Comparison of ENCODE assay signal across 21 mouse cellular contexts in the genomic region with DNA sequence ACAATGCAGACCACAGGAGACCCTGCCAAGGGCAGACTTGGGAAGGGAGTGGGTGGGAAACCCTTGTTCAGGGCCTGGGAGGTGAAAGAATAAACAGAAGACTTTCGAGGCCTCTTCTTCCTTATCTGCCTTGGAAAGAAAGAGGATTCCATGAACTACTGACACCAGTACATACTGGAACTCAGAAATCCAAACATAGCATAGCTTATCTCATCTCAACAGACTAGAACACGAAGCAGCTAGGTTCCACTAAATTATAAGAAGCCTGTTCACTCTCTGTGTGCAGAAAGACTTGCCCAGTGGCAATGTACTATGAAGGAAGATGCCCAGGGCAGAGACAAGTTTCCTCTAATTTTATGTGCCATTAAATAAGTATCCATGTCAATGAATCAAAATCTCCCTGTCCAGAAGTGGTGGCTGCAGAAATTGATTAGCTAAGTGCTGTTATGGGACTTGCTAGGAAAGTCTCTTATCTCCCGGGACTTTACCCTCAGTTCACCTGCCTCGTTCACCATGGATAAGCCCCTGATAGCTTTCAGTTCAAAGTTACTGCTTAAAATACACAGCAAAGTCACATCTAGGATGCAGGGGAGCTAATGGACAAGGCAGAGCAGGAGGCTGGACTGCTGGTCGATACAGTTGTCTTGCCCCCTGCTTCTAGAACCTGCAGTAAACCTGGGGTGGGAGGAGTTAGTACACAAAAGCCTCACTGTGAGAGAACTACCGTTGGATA. TPM values are rescaled to one million over a fixed set of nuclear protein-coding genes. Genes with fewer than 3 reads are reported as not detected.
DNase-seq lines count a peak whose midpoint lies in the region; ATAC-seq and TF ChIP-seq lines count a peak whose summit lies in the region.
"Had no signal": no experiment of that assay in that cellular context is flagged by ENCODE, and none has a peak within 500 bp of the region (broad histone marks: within the 10 kb centered on the region; RNA-seq: fewer than 3 reads in every experiment).

No protein-coding gene starts in this region.

- TF ChIP-seq EP300 in liver, postnatal 0 days (IDR thresholded peaks at IDR 0.05; ENCODE audit: low read depth) = no peak

- no peak for ATAC-seq in lung, embryonic 14.5 days (ENCODE audit: insufficient read depth)
- ATAC-seq in intestine, postnatal 0 days = peak; percentile 76
- 0 out of 2 replicates have a peak, but pooled peaks have one; percentile 29 for ATAC-seq in liver, postnatal 0 days
- ATAC-seq in erythroid progenitor cell, adult 5-6 weeks (replicated peaks; ENCODE audit: low FRiP score, poor library complexity, severe bottlenecking) = no peak
- ATAC-seq in forebrain, embryonic 15.5 days (replicated peaks) = no peak
- ATAC-seq: Patski had no signal

- 18% methylated on average over 6 of the region's 6 CpGs for WGBS in lung, embryonic 14.5 days
- 17% methylated on average over 6 of the region's 6 CpGs for WGBS in intestine, postnatal 0 days
- WGBS in liver, postnatal 0 days (ENCODE audit: insufficient replicate concordance) = 41% methylated on average over 6 of the region's 6 CpGs
- WGBS in forebrain, embryonic 15.5 days = 60% methylated on average over 6 of the region's 6 CpGs

- no peak overlapping the region for H3K4me3 ChIP-seq in lung, embryonic 14.5 days (ENCODE audit: low read depth, low read length)
- H3K4me3 ChIP-seq in intestine, postnatal 0 days (ENCODE audit: low read depth, low read length) = no peak overlapping the region
- no peak overlapping the region for H3K4me3 ChIP-seq in liver, postnatal 0 days (ENCODE audit: low read depth, low read length)
- no peak overlapping the region for H3K4me3 ChIP-seq in forebrain, embryonic 15.5 days
- H3K4me3 ChIP-seq: embryonic facial prominence, embryonic 15.5 days; gastrocnemius, adult 2 months; heart, embryonic 15.5 days; hindbrain, embryonic 13.5 days; midbrain, embryonic 10.5 days had no signal

- no peak for TF ChIP-seq CTCF in lung, embryonic 14.5 days (IDR thresholded peaks at IDR 0.05; ENCODE audit: low read depth)
- TF ChIP-seq CTCF in intestine, postnatal 0 days (IDR thresholded peaks at IDR 0.05; ENCODE audit: low read depth) = no peak
- TF ChIP-seq CTCF in liver, postnatal 0 days (IDR thresholded peaks at IDR 0.05; ENCODE audit: low read depth) = no peak

- H3K27me3 ChIP-seq in lung, embryonic 14.5 days (ENCODE audit: insufficient read depth, low read length) = no peaks in the 10 kb centered on the region
- H3K27me3 ChIP-seq in intestine, postnatal 0 days (replicated peaks; ENCODE audit: control insufficient read depth, insufficient read depth, low read length) = no peaks in the 10 kb centered on the region
- no peaks in the 10 kb centered on the region for H3K27me3 ChIP-seq in liver, postnatal 0 days (ENCODE audit: insufficient read depth, low read length)
- H3K27me3 ChIP-seq in forebrain, embryonic 15.5 days = no peaks in the 10 kb centered on the region
- H3K27me3 ChIP-seq: embryonic facial prominence, embryonic 15.5 days; heart, embryonic 15.5 days; hindbrain, embryonic 13.5 days had no signal

- H3K4me2 ChIP-seq in lung, embryonic 14.5 days = no peak overlapping the region
- peak overlapping the region; percentile 30; the same call in 1 of the 2 replicates for H3K4me2 ChIP-seq in intestine, postnatal 0 days (replicated peaks; ENCODE audit: low read depth)
- H3K4me2 ChIP-seq in liver, postnatal 0 days (ENCODE audit: low read depth, low read length) = peak overlapping the region; percentile 4; the same call in 1 of the 2 replicates
- no peak overlapping the region for H3K4me2 ChIP-seq in forebrain, embryonic 15.5 days (replicated peaks)
- H3K4me2 ChIP-seq: embryonic facial prominence, embryonic 15.5 days; heart, embryonic 15.5 days; hindbrain, embryonic 13.5 days had no signal

- H3K36me3 ChIP-seq in lung, embryonic 14.5 days (ENCODE audit: insufficient read depth) = no peaks in the 10 kb centered on the region
- H3K36me3 ChIP-seq in intestine, postnatal 0 days (ENCODE audit: control insufficient read depth, insufficient read depth) = no peaks in the 10 kb centered on the region
- no peaks in the 10 kb centered on the region for H3K36me3 ChIP-seq in liver, postnatal 0 days (replicated peaks; ENCODE audit: insufficient read depth, low read length)
- H3K36me3 ChIP-seq in forebrain, embryonic 15.5 days = no peaks in the 10 kb centered on the region
- H3K36me3 ChIP-seq: embryonic facial prominence, embryonic 15.5 days; heart, embryonic 15.5 days; hindbrain, embryonic 13.5 days; midbrain, embryonic 10.5 days had no signal

- H3K9ac ChIP-seq in lung, embryonic 14.5 days = no peak overlapping the region
- H3K9ac ChIP-seq in intestine, postnatal 0 days (ENCODE audit: low read depth, low read length) = no peak overlapping the region
- H3K9ac ChIP-seq in liver, postnatal 0 days (replicated peaks) = no peak overlapping the region
- no peak overlapping the region for H3K9ac ChIP-seq in forebrain, embryonic 15.5 days (replicated peaks)
- H3K9ac ChIP-seq: embryonic facial prominence, embryonic 15.5 days; heart, embryonic 15.5 days; hindbrain, embryonic 13.5 days had no signal

- H3K4me1 ChIP-seq in lung, embryonic 14.5 days (ENCODE audit: insufficient read depth) = peaks cover under 1% of the 10 kb centered on the region; the same call in 1 of the 2 replicates
- peaks cover 11% of the 10 kb centered on the region; the same call in 1 of the 2 replicates for H3K4me1 ChIP-seq in intestine, postnatal 0 days (replicated peaks; ENCODE audit: control insufficient read depth, insufficient read depth, low read length)
- peaks cover 15% of the 10 kb centered on the region; the same call in 1 of the 2 replicates for H3K4me1 ChIP-seq in liver, postnatal 0 days (ENCODE audit: insufficient read depth)
- H3K4me1 ChIP-seq in forebrain, embryonic 15.5 days = no peaks in the 10 kb centered on the region
- H3K4me1 ChIP-seq: embryonic facial prominence, embryonic 15.5 days; hindbrain, embryonic 13.5 days; midbrain, embryonic 10.5 days had no signal

- H3K27ac ChIP-seq in lung, embryonic 14.5 days (ENCODE audit: low read depth) = no peak overlapping the region
- H3K27ac ChIP-seq in intestine, postnatal 0 days (ENCODE audit: low read depth, low read length) = peak overlapping the region; percentile 50
- H3K27ac ChIP-seq in liver, postnatal 0 days (ENCODE audit: low read depth) = peak overlapping the region; percentile 29; the same call in 1 of the 2 replicates
- no peak overlapping the region for H3K27ac ChIP-seq in forebrain, embryonic 15.5 days (replicated peaks)
- H3K27ac ChIP-seq: embryonic facial prominence, embryonic 15.5 days; gastrocnemius, adult 2 months; heart, embryonic 15.5 days; hindbrain, embryonic 13.5 days; macrophage; midbrain, embryonic 10.5 days had no signal

- DNase-seq in lung, embryonic 14.5 days = peak; percentile 34
- DNase-seq in lung, postnatal 14 days = no peak
- no peak for DNase-seq in liver, postnatal 0 days
- no peak for DNase-seq in embryo, embryonic 10 days (ENCODE audit: low spot score)
- DNase-seq: adrenal gland, postnatal 36 days; cerebellum, adult 11-12 months; cerebellum, postnatal 14 days; gastrocnemius, adult 2 months; heart, postnatal 36 days; kidney, adult 9 months; kidney, postnatal 14 days had no signal

- no peaks in the 10 kb centered on the region for H3K9me3 ChIP-seq in lung, embryonic 14.5 days (ENCODE audit: low read depth, low read length)
- no peaks in the 10 kb centered on the region for H3K9me3 ChIP-seq in intestine, postnatal 0 days (ENCODE audit: control insufficient read depth)
- H3K9me3 ChIP-seq in liver, postnatal 0 days (ENCODE audit: low read length) = no peaks in the 10 kb centered on the region
- no peaks in the 10 kb centered on the region for H3K9me3 ChIP-seq in forebrain, embryonic 15.5 days
- H3K9me3 ChIP-seq: embryonic facial prominence, embryonic 15.5 days; heart, embryonic 15.5 days; hindbrain, embryonic 13.5 days; midbrain, embryonic 10.5 days had no signal

RNA-seq across cellular contexts. Expression of gene Lrat, which starts 42.8 kb away (rescaled TPM):
- polyA plus RNA-seq in lung, embryonic 14.5 days (2014; fragmentation: Nextera tagmentation; extraction: Ambion mirVana) = 0.46 and 1.0 TPM in 2 replicates
- 29.5 and 30.4 TPM in 2 replicates for polyA plus RNA-seq in intestine, postnatal 0 days (2015; fragmentation: Nextera tagmentation; extraction: Ambion mirVana)
- polyA plus RNA-seq in liver, postnatal 0 days (2015; fragmentation: Nextera tagmentation; extraction: Ambion mirVana) = 3.3 and 3.6 TPM in 2 replicates
- total RNA-seq in erythroid progenitor cell, adult 5-6 weeks (2015; ENCODE audit: low replicate concordance) = not detected in 2 replicates
- total RNA-seq in erythroid progenitor cell, adult 5-6 weeks (2017; ENCODE audit: low replicate concordance) = not detected in 2 replicates
- 0.06 and 0.13 TPM in 2 replicates for polyA plus RNA-seq in forebrain, embryonic 15.5 days (2015; fragmentation: Nextera tagmentation; extraction: Ambion mirVana)
- polyA plus RNA-seq: macrophage; midbrain, embryonic 10.5 days; neural tube, embryonic 14.5 days; Patski had no signal

Comparison
In these comparisons a context has a peak if more than half of its experiments do, and no peak if none do; other contexts are left out.
1. ATAC-seq: peak in intestine, postnatal 0 days (single experiment) and liver, postnatal 0 days (single experiment); none in lung, embryonic 14.5 days (single experiment), erythroid progenitor cell, adult 5-6 weeks (single experiment) and forebrain, embryonic 15.5 days (single experiment).
2. H3K27ac ChIP-seq: peak in intestine, postnatal 0 days (single experiment) and liver, postnatal 0 days (single experiment); none in lung, embryonic 14.5 days (single experiment) and forebrain, embryonic 15.5 days (single experiment).
3. H3K4me2 ChIP-seq: peak in intestine, postnatal 0 days (single experiment) and liver, postnatal 0 days (single experiment); none in lung, embryonic 14.5 days (single experiment) and forebrain, embryonic 15.5 days (single experiment).